Mouse (Mus musculus) kidney, adult 2 months (tissue): ENCODE measurements around the gene Rnaseh2a. TPM values are rescaled to one million over a fixed set of nuclear protein-coding genes. Genes with fewer than 3 reads are reported as not detected.

Experiments
- DNase-seq: peaks from one replicate; pipeline ENCODE4 v3.0.0; 2021
- H3K27ac ChIP-seq: fragments of 200-500 bp; 2 replicates; pipeline ENCODE4 v1.5.1; 2012; ENCODE audit warnings: low read depth, low read length, control low read depth, inconsistent platforms; ENCODE audit not compliant: insufficient read depth
- H3K27me3 ChIP-seq: fragments of 200-500 bp; replicated peaks from 2 replicates; pipeline ENCODE4 v1.6.1; 2012; ENCODE audit warnings: mild to moderate bottlenecking, moderate library complexity, low read length, inconsistent platforms; ENCODE audit not compliant: control insufficient read depth, insufficient read depth
- H3K36me3 ChIP-seq: fragments of 200-500 bp; 2 replicates; pipeline ENCODE4 v1.6.1; 2012; ENCODE audit warnings: mild to moderate bottlenecking, moderate library complexity, low read length, inconsistent platforms; ENCODE audit not compliant: control insufficient read depth, insufficient read depth
- H3K4me1 ChIP-seq: fragments of 200-500 bp; 2 replicates; pipeline ENCODE4 v1.6.1; 2011; ENCODE audit warnings: low read length; ENCODE audit not compliant: control insufficient read depth, insufficient read depth
- H3K4me3 ChIP-seq: fragments of 200-500 bp; 2 replicates; pipeline ENCODE4 v1.5.1; 2011; ENCODE audit warnings: mild to moderate bottlenecking, low read depth, low read length, control low read depth; ENCODE audit not compliant: insufficient read depth
- CTCF ChIP-seq: fragments of 200-500 bp; conservative IDR thresholded peaks from 2 replicates; pipeline ENCODE4 v1.5.1; 2011; ENCODE audit warnings: low read depth, mild to moderate bottlenecking, control low read depth, low read length, moderate library complexity, mixed read lengths; ENCODE audit not compliant: insufficient read depth, insufficient read length
- POLR2A ChIP-seq: fragments of 200-500 bp; IDR thresholded peaks from one replicate; pipeline ENCODE4 v1.6.1; 2011; ENCODE audit warnings: low read depth, low read length, control low read depth
- WGBS: fragments of 180-500 bp; shearing (Covaris S2); methylation state at CpG from one replicate; pipeline ENCODE4 v1.1.7; 2018; 5-methylcytosine and 5-hydroxymethylcytosine counted together
- polyA plus RNA-seq: library from polyadenylated mRNA; depleted of rRNA; stranded (reverse); fragments of >200 nt; gene quantifications from 2 replicates; pipeline ENCODE4 v1.2.3, GENCODE M21; 2012

Rnaseh2a gene
- polyA plus RNA-seq, 1 experiment: 34.4 TPM

DNA sequence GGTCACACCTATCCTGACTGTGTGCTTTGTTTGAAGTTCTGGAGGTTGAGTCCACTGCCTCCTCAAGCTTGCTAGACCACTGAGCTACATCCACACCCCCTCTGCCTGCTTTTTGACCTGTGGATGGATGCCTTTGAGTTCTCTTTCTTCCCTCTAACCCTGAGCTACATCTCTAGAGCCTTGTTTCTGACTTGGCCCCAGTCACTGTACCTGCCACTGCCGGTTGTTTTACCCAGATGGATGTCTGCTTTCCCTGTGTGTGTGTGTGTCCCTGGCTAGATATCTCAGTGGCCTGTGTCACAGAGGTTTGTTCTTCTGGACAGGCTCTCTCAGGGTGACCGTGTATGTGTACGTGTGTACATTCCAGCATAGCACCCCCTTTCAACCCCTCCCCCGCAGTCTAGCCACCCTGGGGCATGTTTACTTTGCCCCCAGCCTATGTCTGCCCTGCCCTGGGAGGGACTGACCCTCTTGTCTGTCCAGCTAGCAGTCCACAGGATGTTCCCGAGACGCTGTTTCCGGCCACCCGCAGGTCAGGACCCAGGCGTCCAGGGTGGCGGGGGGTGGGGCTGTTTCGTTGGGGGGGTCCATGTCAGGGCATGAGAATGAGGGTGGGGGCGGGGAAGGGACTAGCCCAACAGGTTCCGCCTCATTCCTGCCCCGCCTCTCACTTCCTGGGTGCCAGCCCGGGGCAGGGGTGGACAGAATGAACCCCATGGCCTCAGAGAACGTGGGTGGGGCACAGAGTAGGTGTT lies 14.9 kb upstream of the Rnaseh2a start:
- DNase-seq: peak; percentile 80
- peak overlapping the region; percentile 84 for H3K27ac ChIP-seq
- H3K27me3 ChIP-seq: no peaks in the 10 kb centered on the region
- WGBS: 4% methylated on average over 16 of the region's 16 CpGs
- H3K36me3 ChIP-seq: no peaks in the 10 kb centered on the region
- peaks cover 45% of the 10 kb centered on the region for H3K4me1 ChIP-seq
- no peak overlapping the region for H3K4me3 ChIP-seq
- TF ChIP-seq CTCF (no peak), POLR2A (no peak)

GRCm38 (mm10) chr8:84982499-84983011 lies 13.0 kb upstream of the Rnaseh2a start:
- TF ChIP-seq POLR2A (no peak), CTCF (no peak)
- no peak for DNase-seq
- 45% methylated on average over 3 of the region's 3 CpGs for WGBS
- H3K4me1 ChIP-seq: peaks cover 49% of the 10 kb centered on the region
- peak overlapping the region; percentile 98 for H3K27ac ChIP-seq
- no peak overlapping the region for H3K4me3 ChIP-seq
- H3K36me3 ChIP-seq: no peaks in the 10 kb centered on the region
- H3K27me3 ChIP-seq: no peaks in the 10 kb centered on the region

- WGBS: 47% methylated on average over 15 of the region's 15 CpGs
- H3K4me3 ChIP-seq: no peak overlapping the region
- peaks cover 49% of the 10 kb centered on the region for H3K4me1 ChIP-seq
- TF ChIP-seq POLR2A (no peak), CTCF (no peak)
- no peaks in the 10 kb centered on the region for H3K27me3 ChIP-seq
- peak; percentile 72 for DNase-seq
- H3K27ac ChIP-seq: peak overlapping the region; percentile 98
- no peaks in the 10 kb centered on the region for H3K36me3 ChIP-seq
These were observed 12.3 kb upstream of the Rnaseh2a start for GRCm38 (mm10) chr8:84981644-84982498.

GRCm38 (mm10) chr8:84980622-84981358 lies 11.2 kb upstream of the Rnaseh2a start:
- H3K36me3 ChIP-seq: no peaks in the 10 kb centered on the region
- H3K27me3 ChIP-seq: no peaks in the 10 kb centered on the region
- H3K4me1 ChIP-seq: peaks cover 47% of the 10 kb centered on the region
- peak; percentile 98 for DNase-seq
- H3K4me3 ChIP-seq: peak overlapping the region; percentile 30; the same call in 1 of the 2 replicates
- no peak for TF ChIP-seq POLR2A
- TF ChIP-seq CTCF: no peak
- 10% methylated on average over 11 of the region's 11 CpGs for WGBS
- peak overlapping the region; percentile 98 for H3K27ac ChIP-seq

GRCm38 (mm10) chr8:84979599-84980421 lies 10.2 kb upstream of the Rnaseh2a start:
- Histone ChIP-seq H3K27me3 (no peaks in the 10 kb centered on the region), H3K4me3 (peak overlapping the region; percentile 30), H3K36me3 (no peaks in the 10 kb centered on the region), H3K4me1 (peaks cover 48% of the 10 kb centered on the region), H3K27ac (peak overlapping the region; percentile 98)
- DNase-seq: peak; percentile 98
- TF ChIP-seq POLR2A (peak; percentile 22), CTCF (no peak)
- WGBS: under 1% methylated on average over 42 of the region's 42 CpGs
